11 mouse cellular contexts compared by ENCODE assay signal in genomic region chr13:49122106-49122505, GRCm38 (mm10). TPM values are rescaled to one million over a fixed set of nuclear protein-coding genes. Genes with fewer than 3 reads are reported as not detected.
"Had no signal": no experiment of that assay in that cellular context is flagged by ENCODE, and none has a peak within 500 bp of the region (broad histone marks: within the 10 kb centered on the region; RNA-seq: fewer than 3 reads in every experiment).

No protein-coding gene starts in this region.

- ATAC-seq: inflammation-experienced regulatory T-cells, adult 6 months; lung, postnatal 0 days; midbrain, embryonic 16.5 days had no signal

- H3K36me3 ChIP-seq: kidney, embryonic 15.5 days had no signal

- H3K4me1 ChIP-seq: kidney, embryonic 15.5 days had no signal

- H3K27ac ChIP-seq: kidney, embryonic 15.5 days had no signal

- H3K4me2 ChIP-seq: kidney, embryonic 15.5 days had no signal

- DNase-seq: kidney, adult 2 months; kidney, postnatal 14 days; left cerebral cortex, postnatal 4 days; lung, adult 2 months; lung, postnatal 36 days; thymus, adult 2 months; thymus, postnatal 25 days had no signal

- H3K9me3 ChIP-seq: kidney, embryonic 15.5 days had no signal

- H3K27me3 ChIP-seq: kidney, embryonic 15.5 days had no signal

- H3K4me3 ChIP-seq: kidney, embryonic 15.5 days had no signal

- H3K9ac ChIP-seq: kidney, embryonic 15.5 days had no signal

RNA-seq across cellular contexts. Expression of gene Wnk2, which starts 25.7 kb away (rescaled TPM):
- polyA plus RNA-seq: inflammation-experienced regulatory T-cells, adult 6 months had no signal
